Mouse (Mus musculus): ENCODE measurements around the gene Magi2. TPM values are rescaled to one million over a fixed set of nuclear protein-coding genes. Genes with fewer than 3 reads are reported as not detected.

Gene Magi2
- polyA plus RNA-seq, 1 experiment from 2014 or later = 3.0 TPM

GRCm38 (mm10) chr5:19462541-19462940 lies 235.7 kb downstream of the Magi2 start:
- H3K27ac ChIP-seq (replicated peaks; ENCODE audit: low read depth, low read length) = no peak overlapping the region
- H3K4me2 ChIP-seq (ENCODE audit: low read depth, low read length) = no peak overlapping the region
- H3K4me3 ChIP-seq (ENCODE audit: low read depth, low read length) = no peak overlapping the region
- no peaks in the 10 kb centered on the region for H3K4me1 ChIP-seq (ENCODE audit: control insufficient read depth, insufficient read depth, low read length)
- DNase-seq (ENCODE audit: low spot score) (no peak), ATAC-seq (replicated peaks; ENCODE audit: insufficient number of reproducible peaks, low FRiP score, low TSS enrichment, low read depth) (no peak)
- H3K9me3 ChIP-seq (replicated peaks; ENCODE audit: control insufficient read depth, low read length) = no peaks in the 10 kb centered on the region
- H3K27me3 ChIP-seq (ENCODE audit: control insufficient read depth, insufficient read depth, low read length) = no peaks in the 10 kb centered on the region
- no peaks in the 10 kb centered on the region for H3K36me3 ChIP-seq (replicated peaks; ENCODE audit: control insufficient read depth, insufficient read depth, low read depth, low read length)
- H3K9ac ChIP-seq (replicated peaks; ENCODE audit: low read length) = no peak overlapping the region

- no peaks in the 10 kb centered on the region for H3K27me3 ChIP-seq (ENCODE audit: control insufficient read depth, insufficient read depth, low read length)
- H3K27ac ChIP-seq (replicated peaks; ENCODE audit: low read depth, low read length) = no peak overlapping the region
- no peak overlapping the region for H3K4me2 ChIP-seq (ENCODE audit: low read depth, low read length)
- H3K9ac ChIP-seq (replicated peaks; ENCODE audit: low read length) = no peak overlapping the region
- no peaks in the 10 kb centered on the region for H3K9me3 ChIP-seq (replicated peaks; ENCODE audit: control insufficient read depth, low read length)
- H3K4me1 ChIP-seq (ENCODE audit: control insufficient read depth, insufficient read depth, low read length) = no peaks in the 10 kb centered on the region
- DNase-seq (ENCODE audit: low spot score) (no peak), ATAC-seq (replicated peaks; ENCODE audit: insufficient number of reproducible peaks, low FRiP score, low TSS enrichment, low read depth) (no peak)
- 58% methylated on average over 2 of the region's 2 CpGs for WGBS
- no peaks in the 10 kb centered on the region for H3K36me3 ChIP-seq (replicated peaks; ENCODE audit: control insufficient read depth, insufficient read depth, low read depth, low read length)
- no peak overlapping the region for H3K4me3 ChIP-seq (ENCODE audit: low read depth, low read length)
These were observed 238.5 kb downstream of the Magi2 start for GRCm38 (mm10) chr5:19465383-19465782.

- Histone ChIP-seq H3K9me3 (replicated peaks; ENCODE audit: control insufficient read depth, low read length) (no peaks in the 10 kb centered on the region), H3K36me3 (replicated peaks; ENCODE audit: control insufficient read depth, insufficient read depth, low read depth, low read length) (no peaks in the 10 kb centered on the region), H3K9ac (replicated peaks; ENCODE audit: low read length) (no peak overlapping the region), H3K27me3 (ENCODE audit: control insufficient read depth, insufficient read depth, low read length) (no peaks in the 10 kb centered on the region), H3K4me3 (ENCODE audit: low read depth, low read length) (no peak overlapping the region), H3K4me2 (ENCODE audit: low read depth, low read length) (no peak overlapping the region), H3K27ac (replicated peaks; ENCODE audit: low read depth, low read length) (no peak overlapping the region), H3K4me1 (ENCODE audit: control insufficient read depth, insufficient read depth, low read length) (no peaks in the 10 kb centered on the region)
- ATAC-seq (replicated peaks; ENCODE audit: insufficient number of reproducible peaks, low FRiP score, low TSS enrichment, low read depth) = no peak
- no peak for DNase-seq (ENCODE audit: low spot score)
- 85% methylated on average over 4 of the region's 4 CpGs for WGBS
These were observed 246.1 kb downstream of the Magi2 start for GRCm38 (mm10) chr5:19472851-19473439.

GRCm38 (mm10) chr5:19482981-19483380 lies 256.1 kb downstream of the Magi2 start:
- 85% methylated on average over 3 of the region's 3 CpGs for WGBS

GRCm38 (mm10) chr5:19487947-19488346 lies 261.1 kb downstream of the Magi2 start:
- Histone ChIP-seq H3K27me3 (ENCODE audit: control insufficient read depth, insufficient read depth, low read length) (no peaks in the 10 kb centered on the region), H3K9ac (replicated peaks; ENCODE audit: low read length) (no peak overlapping the region), H3K4me1 (ENCODE audit: control insufficient read depth, insufficient read depth, low read length) (no peaks in the 10 kb centered on the region), H3K27ac (replicated peaks; ENCODE audit: low read depth, low read length) (no peak overlapping the region), H3K4me2 (ENCODE audit: low read depth, low read length) (no peak overlapping the region), H3K4me3 (ENCODE audit: low read depth, low read length) (no peak overlapping the region), H3K9me3 (replicated peaks; ENCODE audit: control insufficient read depth, low read length) (no peaks in the 10 kb centered on the region), H3K36me3 (replicated peaks; ENCODE audit: control insufficient read depth, insufficient read depth, low read depth, low read length) (no peaks in the 10 kb centered on the region)
- DNase-seq (ENCODE audit: low spot score) = peak; percentile 10
- 25% methylated on average over 7 of the region's 7 CpGs for WGBS
- no peak for ATAC-seq (replicated peaks; ENCODE audit: insufficient number of reproducible peaks, low FRiP score, low TSS enrichment, low read depth)

More at GRCm38 (mm10) chr5:19482981-19483380, 256.1 kb downstream of the Magi2 start:
- DNase-seq (ENCODE audit: low spot score) (no peak), ATAC-seq (replicated peaks; ENCODE audit: insufficient number of reproducible peaks, low FRiP score, low TSS enrichment, low read depth) (no peak)
- no peak overlapping the region for H3K27ac ChIP-seq (replicated peaks; ENCODE audit: low read depth, low read length)
- no peak overlapping the region for H3K4me2 ChIP-seq (ENCODE audit: low read depth, low read length)
- H3K27me3 ChIP-seq (ENCODE audit: control insufficient read depth, insufficient read depth, low read length) = no peaks in the 10 kb centered on the region
- no peak overlapping the region for H3K9ac ChIP-seq (replicated peaks; ENCODE audit: low read length)
- H3K36me3 ChIP-seq (replicated peaks; ENCODE audit: control insufficient read depth, insufficient read depth, low read depth, low read length) = no peaks in the 10 kb centered on the region
- no peaks in the 10 kb centered on the region for H3K9me3 ChIP-seq (replicated peaks; ENCODE audit: control insufficient read depth, low read length)
- no peaks in the 10 kb centered on the region for H3K4me1 ChIP-seq (ENCODE audit: control insufficient read depth, insufficient read depth, low read length)
- no peak overlapping the region for H3K4me3 ChIP-seq (ENCODE audit: low read depth, low read length)

GRCm38 (mm10) chr5:19501005-19501404 lies 274.2 kb downstream of the Magi2 start:
- H3K4me1 ChIP-seq (ENCODE audit: control insufficient read depth, insufficient read depth, low read length) = no peaks in the 10 kb centered on the region
- H3K27ac ChIP-seq (replicated peaks; ENCODE audit: low read depth, low read length) = no peak overlapping the region
- 80% methylated on average over 3 of the region's 3 CpGs for WGBS
- no peak overlapping the region for H3K4me2 ChIP-seq (ENCODE audit: low read depth, low read length)
- DNase-seq (ENCODE audit: low spot score) (no peak), ATAC-seq (replicated peaks; ENCODE audit: insufficient number of reproducible peaks, low FRiP score, low TSS enrichment, low read depth) (no peak)
- H3K4me3 ChIP-seq (ENCODE audit: low read depth, low read length) = no peak overlapping the region
- no peaks in the 10 kb centered on the region for H3K9me3 ChIP-seq (replicated peaks; ENCODE audit: control insufficient read depth, low read length)
- H3K9ac ChIP-seq (replicated peaks; ENCODE audit: low read length) = no peak overlapping the region
- no peaks in the 10 kb centered on the region for H3K27me3 ChIP-seq (ENCODE audit: control insufficient read depth, insufficient read depth, low read length)
- no peaks in the 10 kb centered on the region for H3K36me3 ChIP-seq (replicated peaks; ENCODE audit: control insufficient read depth, insufficient read depth, low read depth, low read length)

GRCm38 (mm10) chr5:19522168-19522567 lies 295.3 kb downstream of the Magi2 start:
- DNase-seq (ENCODE audit: low spot score) (peak; percentile 66), ATAC-seq (replicated peaks; ENCODE audit: insufficient number of reproducible peaks, low FRiP score, low TSS enrichment, low read depth) (no peak)
- H3K9me3 ChIP-seq (replicated peaks; ENCODE audit: control insufficient read depth, low read length) = no peaks in the 10 kb centered on the region
- H3K4me1 ChIP-seq (ENCODE audit: control insufficient read depth, insufficient read depth, low read length) = no peaks in the 10 kb centered on the region
- H3K27me3 ChIP-seq (ENCODE audit: control insufficient read depth, insufficient read depth, low read length) = no peaks in the 10 kb centered on the region
- H3K4me2 ChIP-seq (ENCODE audit: low read depth, low read length) = no peak overlapping the region
- H3K4me3 ChIP-seq (ENCODE audit: low read depth, low read length) = no peak overlapping the region
- H3K9ac ChIP-seq (replicated peaks; ENCODE audit: low read length) = no peak overlapping the region
- no peak overlapping the region for H3K27ac ChIP-seq (replicated peaks; ENCODE audit: low read depth, low read length)
- H3K36me3 ChIP-seq (replicated peaks; ENCODE audit: control insufficient read depth, insufficient read depth, low read depth, low read length) = no peaks in the 10 kb centered on the region

GRCm38 (mm10) chr5:19539348-19539747 lies 312.5 kb downstream of the Magi2 start:
- no peak overlapping the region for H3K27ac ChIP-seq (replicated peaks; ENCODE audit: low read depth, low read length)
- H3K9ac ChIP-seq (replicated peaks; ENCODE audit: low read length) = no peak overlapping the region
- H3K4me2 ChIP-seq (ENCODE audit: low read depth, low read length) = no peak overlapping the region
- H3K9me3 ChIP-seq (replicated peaks; ENCODE audit: control insufficient read depth, low read length) = no peaks in the 10 kb centered on the region
- no peaks in the 10 kb centered on the region for H3K4me1 ChIP-seq (ENCODE audit: control insufficient read depth, insufficient read depth, low read length)
- no peaks in the 10 kb centered on the region for H3K27me3 ChIP-seq (ENCODE audit: control insufficient read depth, insufficient read depth, low read length)
- WGBS = 21% methylated on average over 2 of the region's 2 CpGs
- H3K36me3 ChIP-seq (replicated peaks; ENCODE audit: control insufficient read depth, insufficient read depth, low read depth, low read length) = no peaks in the 10 kb centered on the region
- ATAC-seq (replicated peaks; ENCODE audit: insufficient number of reproducible peaks, low FRiP score, low TSS enrichment, low read depth) (no peak), DNase-seq (ENCODE audit: low spot score) (no peak)
- no peak overlapping the region for H3K4me3 ChIP-seq (ENCODE audit: low read depth, low read length)
